Mouse (Mus musculus) heart, embryonic 10.5 days (tissue): ENCODE data around the gene Urah. TPM values are rescaled to one million over a fixed set of nuclear protein-coding genes. Genes with fewer than 3 reads are reported as not detected.
A peak's percentile ranks its signal among the peaks of the same experiment; 100 is the strongest.

ENCODE experiments used
- DNase-seq: peaks from one replicate; pipeline ENCODE4 v3.0.0-alpha.2; 2017; ENCODE audit warnings: low spot score
- H3K27ac ChIP-seq: fragments of 300-500 bp; sonication (generic); 2 replicates; pipeline ENCODE4 v1.5.1; 2016; ENCODE audit warnings: mild to moderate bottlenecking
- H3K27me3 ChIP-seq: fragments of 300-500 bp; sonication (generic); 2 replicates; pipeline ENCODE4 v1.6.1; 2016; ENCODE audit warnings: mild to moderate bottlenecking; ENCODE audit not compliant: poor library complexity, insufficient read depth, severe bottlenecking
- H3K36me3 ChIP-seq: fragments of 300-500 bp; sonication (generic); 2 replicates; pipeline ENCODE4 v1.6.1; 2016; ENCODE audit warnings: mild to moderate bottlenecking, moderate library complexity
- H3K4me1 ChIP-seq: fragments of 300-500 bp; sonication (generic); 2 replicates; pipeline ENCODE4 v1.6.1; 2016; ENCODE audit warnings: mild to moderate bottlenecking
- H3K4me3 ChIP-seq: fragments of 300-500 bp; sonication (generic); 2 replicates; pipeline ENCODE4 v1.5.1; 2016; ENCODE audit warnings: mild to moderate bottlenecking, moderate library complexity
- H3K9me3 ChIP-seq: fragments of 300-500 bp; sonication (generic); 2 replicates; pipeline ENCODE4 v1.6.1; 2016; ENCODE audit warnings: mild to moderate bottlenecking, moderate library complexity
- WGBS: fragments of 180-500 bp; shearing (Covaris S2); methylation state at CpG from one replicate; pipeline ENCODE4 v1.1.7; 2016; 5-methylcytosine and 5-hydroxymethylcytosine counted together
- polyA plus RNA-seq: library from polyadenylated mRNA; unstranded; fragments of >200 nt; fragmentation: Nextera tagmentation; extraction: Ambion mirVana; gene quantifications from 2 replicates; pipeline ENCODE4 v1.2.1, GENCODE M21; 2016

Urah gene
- 0.85 TPM in 1 of 2 replicates, not detected in the other for polyA plus RNA-seq

DNA sequence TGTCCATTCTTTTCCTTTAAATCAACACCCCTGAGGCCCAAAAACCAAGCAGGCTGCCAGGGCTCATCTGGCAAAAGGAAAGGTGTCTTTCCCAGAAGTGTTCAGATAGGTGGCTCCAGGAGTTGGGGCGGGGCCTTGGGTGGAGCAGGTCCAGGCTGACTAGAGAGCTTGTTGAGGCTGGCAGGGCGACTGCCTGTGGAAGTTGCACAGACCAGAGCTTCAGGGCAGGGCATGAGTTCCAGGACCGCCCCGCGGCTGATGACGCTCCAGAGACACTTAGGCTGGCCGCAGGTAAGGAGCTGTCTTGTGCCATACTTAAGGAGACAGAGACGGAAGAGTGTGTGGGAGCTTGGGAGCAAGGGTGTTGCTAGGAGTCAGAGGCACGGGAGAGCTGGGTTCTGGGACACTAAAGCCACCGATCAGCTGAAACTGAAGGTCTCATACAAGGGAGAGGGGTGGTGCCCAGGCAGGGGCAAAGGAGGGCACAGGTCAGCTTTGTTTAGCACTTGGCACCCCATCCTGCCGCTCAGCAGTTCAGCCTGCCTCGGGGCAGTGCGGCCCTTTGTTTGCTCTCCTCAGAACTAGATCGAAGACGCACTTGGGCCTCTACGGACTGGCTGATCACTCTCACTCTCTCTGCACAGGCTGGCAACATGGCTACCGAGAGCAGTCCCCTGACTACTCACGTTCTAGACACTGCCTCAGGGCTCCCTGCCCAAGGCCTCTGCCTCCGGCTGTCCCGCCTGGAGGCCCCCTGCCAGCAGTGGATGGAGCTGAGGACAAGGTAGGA, at the start of gene Urah:
Gene Urah, plus strand, starts transcription at position 51 of the 790 bp plus-strand sequence.
- Histone ChIP-seq H3K4me3 (no peak within 1 kb of the TSS), H3K27ac (no peak within 1 kb of the TSS), H3K9me3 (no peaks in the 10 kb centered on the region), H3K4me1 (peaks cover 8% of the 10 kb centered on the region), H3K36me3 (no peaks in the 10 kb centered on the region), H3K27me3 (peaks cover 55% of the 10 kb centered on the region)
- WGBS = 40% methylated on average over 20 of the region's 20 CpGs
- no peak for DNase-seq

DNA sequence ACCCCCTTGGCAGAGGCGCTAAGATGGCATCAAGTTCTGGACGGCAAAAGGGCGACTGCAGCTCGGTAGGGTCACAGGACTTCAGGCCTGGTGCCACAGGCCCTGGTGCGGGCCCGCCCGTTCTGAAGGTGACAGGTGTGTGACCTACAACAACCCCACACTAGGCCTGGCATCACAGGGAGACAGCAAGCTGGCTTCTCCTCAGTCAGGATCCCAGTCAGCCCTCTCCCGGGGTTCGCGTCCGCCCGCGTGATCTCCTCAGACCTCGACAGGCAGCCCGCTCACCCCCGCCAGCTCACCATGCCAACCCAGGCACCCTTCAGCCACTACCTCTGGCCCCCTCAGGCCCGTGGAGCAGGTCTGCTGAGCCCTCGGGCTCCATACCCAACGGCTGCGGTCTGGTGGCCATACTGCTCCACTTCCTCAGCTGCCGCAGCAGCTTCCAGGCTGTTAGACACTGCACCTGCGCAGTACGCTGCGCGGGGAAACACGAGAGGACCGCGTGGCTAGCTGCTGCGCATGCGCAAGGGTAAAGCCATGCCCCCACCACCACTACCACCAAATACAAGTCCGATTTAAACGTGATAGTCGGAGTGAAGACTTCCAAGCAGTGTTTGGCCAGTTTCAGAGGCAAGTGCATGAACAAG, 47.3 kb upstream of the Urah start, which contains the start of gene Syce1:
Gene Syce1, minus strand, starts transcription at position 447 of the 647 bp plus-strand sequence.
- 65% methylated on average over 33 of the region's 33 CpGs for WGBS
- H3K27me3 ChIP-seq = no peaks in the 10 kb centered on the region

DNA sequence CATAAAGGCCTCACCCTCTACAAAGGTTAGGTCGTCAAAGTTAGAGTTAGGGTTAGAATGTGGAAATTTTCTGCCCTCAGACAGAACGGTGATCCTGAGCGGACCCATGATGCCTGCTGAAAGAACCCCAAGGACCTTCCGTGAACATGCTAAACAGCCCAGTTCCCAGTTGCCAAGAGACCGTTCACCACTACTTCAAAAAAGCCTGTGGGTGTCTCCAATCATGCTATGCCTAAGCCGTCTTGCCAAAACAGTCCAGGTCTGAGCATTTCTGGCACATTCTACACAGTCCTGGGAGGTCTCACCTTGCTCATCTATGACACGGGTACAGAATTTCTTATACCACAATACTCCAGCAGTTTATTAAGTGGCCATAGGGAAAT, 46.8 kb upstream of the Urah start:
- no peaks in the 10 kb centered on the region for H3K36me3 ChIP-seq
- no peaks in the 10 kb centered on the region for H3K9me3 ChIP-seq
- H3K27me3 ChIP-seq = no peaks in the 10 kb centered on the region
- no peaks in the 10 kb centered on the region for H3K4me1 ChIP-seq
- WGBS = 84% methylated on average over 7 of the region's 7 CpGs
- no peak overlapping the region for H3K4me3 ChIP-seq
- H3K27ac ChIP-seq = no peak overlapping the region
- DNase-seq = peak; percentile 51

More for the DNA sequence above, 47.3 kb upstream of the Urah start, which contains the start of gene Syce1:
- Histone ChIP-seq H3K4me1 (no peaks in the 10 kb centered on the region), H3K9me3 (no peaks in the 10 kb centered on the region), H3K4me3 (no peak within 1 kb of the TSS), H3K36me3 (no peaks in the 10 kb centered on the region), H3K27ac (no peak within 1 kb of the TSS)
- peak; percentile 63 for DNase-seq

DNA sequence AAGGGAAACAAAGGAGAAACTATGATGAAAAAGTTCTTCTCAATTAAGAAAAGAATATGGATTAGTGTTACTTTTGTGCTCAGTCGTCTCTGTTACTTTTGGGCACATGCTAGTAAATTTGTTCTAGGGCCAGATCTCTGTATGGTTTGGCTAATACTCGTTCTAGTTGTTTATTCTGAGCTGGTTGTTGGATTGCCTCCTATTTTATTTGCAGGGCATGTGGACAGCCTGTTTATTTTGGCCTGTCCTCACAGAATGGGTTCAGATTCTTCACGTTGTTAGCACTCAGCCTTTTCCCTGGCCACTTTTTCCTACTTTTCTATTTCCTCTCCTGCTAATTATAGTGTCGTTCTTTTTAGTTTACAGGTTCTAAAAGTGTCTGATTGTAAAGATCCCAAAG, 41.3 kb upstream of the Urah start:
- no peaks in the 10 kb centered on the region for H3K27me3 ChIP-seq
- DNase-seq = no peak
- WGBS = 60% methylated on average over 4 of the region's 4 CpGs
- H3K4me3 ChIP-seq = no peak overlapping the region
- H3K9me3 ChIP-seq = no peaks in the 10 kb centered on the region
- H3K27ac ChIP-seq = no peak overlapping the region
- no peaks in the 10 kb centered on the region for H3K4me1 ChIP-seq
- no peaks in the 10 kb centered on the region for H3K36me3 ChIP-seq

DNA sequence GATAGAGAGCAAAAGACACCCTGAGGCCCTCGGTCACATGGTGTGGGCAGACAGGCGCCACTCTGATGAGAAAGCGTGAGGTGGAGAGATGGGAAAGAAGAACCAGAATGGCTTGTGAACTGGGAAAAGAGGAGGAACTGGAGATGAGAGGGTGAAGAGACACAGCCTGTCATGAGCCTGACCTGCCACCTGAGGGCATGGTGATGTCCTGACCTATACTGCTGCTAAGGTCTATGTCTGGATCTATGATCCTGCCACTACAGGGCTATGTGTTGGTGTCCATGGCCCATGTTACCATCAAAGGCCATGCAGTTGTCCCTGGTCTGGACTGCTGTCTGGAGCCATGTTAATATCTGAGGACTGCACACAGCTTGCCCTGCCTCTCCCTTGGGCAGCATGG, 37.2 kb upstream of the Urah start:
- Histone ChIP-seq H3K36me3 (no peaks in the 10 kb centered on the region), H3K27me3 (no peaks in the 10 kb centered on the region), H3K4me1 (no peaks in the 10 kb centered on the region), H3K4me3 (no peak overlapping the region), H3K27ac (no peak overlapping the region), H3K9me3 (no peaks in the 10 kb centered on the region)
- 76% methylated on average over 3 of the region's 3 CpGs for WGBS
- no peak for DNase-seq

DNA sequence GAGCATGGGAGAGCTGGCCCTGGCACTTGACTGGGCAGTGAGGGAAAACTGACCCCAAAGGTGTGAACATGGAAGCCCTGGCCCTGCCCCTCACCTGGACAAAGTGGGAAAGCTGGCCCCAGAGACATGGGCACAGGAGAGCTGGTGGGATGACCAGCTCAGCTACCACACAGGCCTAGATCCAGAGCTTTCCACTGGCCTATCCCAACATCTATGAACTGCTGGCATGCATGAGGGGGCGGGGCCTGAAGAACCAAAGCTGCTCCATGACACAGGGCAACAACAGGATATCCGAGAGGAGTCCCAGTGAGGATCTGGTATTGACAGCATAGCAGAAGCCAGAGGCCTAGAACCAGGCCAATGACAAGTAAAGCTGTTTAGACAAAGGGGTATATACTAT, 36.6 kb upstream of the Urah start:
- no peaks in the 10 kb centered on the region for H3K27me3 ChIP-seq
- no peak for DNase-seq
- H3K27ac ChIP-seq = no peak overlapping the region
- WGBS = 55% methylated on average over 2 of the region's 2 CpGs
- H3K9me3 ChIP-seq = no peaks in the 10 kb centered on the region
- H3K36me3 ChIP-seq = no peaks in the 10 kb centered on the region
- H3K4me1 ChIP-seq = no peaks in the 10 kb centered on the region
- H3K4me3 ChIP-seq = no peak overlapping the region

DNA sequence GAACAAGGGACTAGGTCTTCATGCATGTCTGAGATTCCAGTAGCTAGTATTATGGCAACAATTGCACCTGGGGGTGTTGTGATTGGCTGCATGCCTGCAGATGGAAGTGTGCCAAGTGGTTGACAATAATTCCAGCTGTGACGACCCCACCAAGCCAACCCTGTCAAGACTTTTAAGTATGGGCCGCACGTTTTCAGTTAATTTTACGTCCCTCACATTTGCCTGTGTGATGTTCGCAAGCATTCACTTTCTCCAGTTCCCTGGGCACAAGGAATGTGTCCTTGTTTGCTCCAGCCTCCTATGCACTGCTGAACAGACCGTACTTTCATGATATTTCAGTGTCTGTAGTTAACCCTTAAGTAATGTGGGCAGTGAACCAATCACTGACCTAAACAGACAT, 32.2 kb upstream of the Urah start:
- Histone ChIP-seq H3K27ac (no peak overlapping the region), H3K4me1 (no peaks in the 10 kb centered on the region), H3K27me3 (no peaks in the 10 kb centered on the region), H3K36me3 (no peaks in the 10 kb centered on the region), H3K9me3 (no peaks in the 10 kb centered on the region), H3K4me3 (no peak overlapping the region)
- 75% methylated on average over 6 of the region's 6 CpGs for WGBS
- DNase-seq = no peak

DNA sequence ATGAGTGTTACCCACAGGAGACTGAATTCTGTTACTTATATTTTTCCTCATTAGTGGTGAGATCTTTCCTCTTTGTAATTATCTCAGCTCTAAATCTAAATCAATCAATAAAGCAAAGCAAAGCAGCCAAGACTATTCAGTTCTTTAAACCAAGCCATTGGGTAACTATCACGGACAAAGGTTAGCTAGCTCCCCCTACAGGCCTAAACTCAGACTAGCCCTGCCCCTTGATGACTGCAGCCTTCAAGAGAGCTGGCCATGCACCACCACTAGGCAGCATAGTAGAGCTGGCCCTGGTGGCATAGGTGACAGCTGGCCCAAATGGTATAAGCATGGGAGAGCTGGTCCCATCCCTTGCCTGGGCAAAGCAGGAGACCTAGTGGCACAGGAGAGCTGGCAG, 29.1 kb upstream of the Urah start:
- Histone ChIP-seq H3K27me3 (no peaks in the 10 kb centered on the region), H3K4me3 (no peak overlapping the region), H3K9me3 (no peaks in the 10 kb centered on the region), H3K4me1 (no peaks in the 10 kb centered on the region), H3K27ac (no peak overlapping the region), H3K36me3 (no peaks in the 10 kb centered on the region)
- WGBS = 11% methylated on average over 1 of the region's 1 CpGs
- no peak for DNase-seq

DNA sequence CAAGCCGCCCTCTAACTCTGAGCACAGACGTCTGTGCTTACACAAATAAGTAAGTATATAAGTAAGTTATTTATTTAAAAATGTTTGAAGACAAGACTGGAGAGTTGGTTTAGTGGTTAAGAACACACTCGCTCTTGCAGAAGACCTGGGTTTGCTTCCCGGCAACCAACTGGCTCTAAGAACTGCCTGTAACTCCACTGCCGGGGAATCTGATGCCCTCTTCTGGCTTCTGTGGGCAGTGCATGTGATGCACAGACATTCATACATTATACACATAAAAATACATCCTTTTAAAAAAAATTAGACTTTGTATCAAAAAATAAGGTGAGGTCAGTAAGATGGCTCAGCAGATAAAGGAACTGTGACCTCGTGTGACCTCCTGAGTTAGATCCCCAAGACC, 24.3 kb upstream of the Urah start:
- no peak for DNase-seq
- WGBS = 88% methylated on average over 6 of the region's 6 CpGs
- Histone ChIP-seq H3K27me3 (no peaks in the 10 kb centered on the region), H3K9me3 (no peaks in the 10 kb centered on the region), H3K4me1 (no peaks in the 10 kb centered on the region), H3K36me3 (peaks cover 7% of the 10 kb centered on the region), H3K4me3 (no peak overlapping the region), H3K27ac (no peak overlapping the region)

DNA sequence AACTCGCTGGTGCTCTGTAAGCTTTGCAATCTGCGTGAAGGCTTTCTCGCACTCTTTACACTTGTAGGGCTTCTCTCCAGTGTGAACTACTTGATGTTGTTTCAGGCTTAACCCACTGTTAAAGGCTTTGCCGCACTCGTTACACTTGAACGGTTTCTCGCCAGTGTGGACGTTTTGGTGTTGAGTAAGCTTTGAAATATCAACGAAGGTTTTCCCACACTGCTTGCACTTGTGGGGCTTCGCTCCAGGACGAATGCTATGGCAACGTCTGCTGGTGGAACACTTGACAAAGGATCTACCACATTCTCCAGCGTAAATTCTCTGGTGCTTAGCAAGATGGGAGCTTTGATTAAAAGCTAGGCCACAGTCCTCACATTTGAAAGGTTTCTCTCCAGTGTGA, 23.1 kb upstream of the Urah start:
- no peak for DNase-seq
- peaks cover 7% of the 10 kb centered on the region for H3K36me3 ChIP-seq
- H3K27me3 ChIP-seq = no peaks in the 10 kb centered on the region
- H3K4me3 ChIP-seq = no peak overlapping the region
- no peaks in the 10 kb centered on the region for H3K4me1 ChIP-seq
- H3K9me3 ChIP-seq = no peaks in the 10 kb centered on the region
- 81% methylated on average over 13 of the region's 13 CpGs for WGBS
- H3K27ac ChIP-seq = no peak overlapping the region

DNA sequence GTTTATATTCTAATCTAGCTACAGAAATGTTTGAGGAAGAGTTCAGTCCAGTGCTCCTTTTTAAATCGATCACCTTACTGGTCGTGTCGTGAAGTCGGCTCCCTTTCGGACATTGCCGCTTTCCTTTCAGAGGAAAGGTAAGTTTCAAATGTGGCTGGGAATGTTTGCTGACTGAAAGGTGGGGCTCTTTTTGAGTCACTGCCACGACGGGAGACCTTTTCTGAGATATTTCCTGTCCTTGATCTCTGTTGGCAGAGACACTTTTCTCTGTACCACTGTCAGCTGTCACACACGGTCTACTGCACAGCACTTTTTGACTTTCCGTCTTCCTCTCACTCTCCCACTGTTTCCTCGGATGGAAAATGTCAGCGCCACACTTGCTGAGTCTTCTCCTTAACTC, 22.0 kb upstream of the Urah start:
- H3K27ac ChIP-seq = no peak overlapping the region
- H3K9me3 ChIP-seq = no peaks in the 10 kb centered on the region
- no peak for DNase-seq
- no peaks in the 10 kb centered on the region for H3K27me3 ChIP-seq
- peaks cover 7% of the 10 kb centered on the region for H3K36me3 ChIP-seq
- WGBS = 86% methylated on average over 12 of the region's 12 CpGs
- H3K4me3 ChIP-seq = no peak overlapping the region
- no peaks in the 10 kb centered on the region for H3K4me1 ChIP-seq

DNA sequence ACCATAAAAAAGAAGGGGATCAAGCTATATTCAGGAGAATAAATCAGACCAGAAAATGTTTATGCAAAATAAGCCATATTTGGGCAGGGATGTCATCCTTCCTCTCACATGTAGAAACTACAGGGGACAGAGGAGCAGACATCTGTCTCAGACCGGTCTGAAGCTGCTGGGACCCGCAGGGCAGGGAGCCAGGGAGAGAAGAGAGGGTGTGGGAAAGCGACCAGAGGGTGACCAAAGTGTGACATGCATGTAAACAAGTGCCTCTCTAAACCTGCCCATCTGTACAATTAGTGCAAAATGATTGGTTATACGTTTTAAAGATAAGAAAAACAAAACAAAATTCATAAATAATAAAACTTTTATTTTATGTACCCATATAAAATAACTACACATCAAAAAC, 14.6 kb upstream of the Urah start:
- Histone ChIP-seq H3K9me3 (no peaks in the 10 kb centered on the region), H3K4me1 (peaks cover 8% of the 10 kb centered on the region; the same call in 1 of the 2 replicates), H3K36me3 (no peaks in the 10 kb centered on the region), H3K27ac (no peak overlapping the region), H3K27me3 (peaks cover 3% of the 10 kb centered on the region; the same call in 1 of the 2 replicates), H3K4me3 (no peak overlapping the region)
- no peak for DNase-seq
- 74% methylated on average over 4 of the region's 4 CpGs for WGBS

DNA sequence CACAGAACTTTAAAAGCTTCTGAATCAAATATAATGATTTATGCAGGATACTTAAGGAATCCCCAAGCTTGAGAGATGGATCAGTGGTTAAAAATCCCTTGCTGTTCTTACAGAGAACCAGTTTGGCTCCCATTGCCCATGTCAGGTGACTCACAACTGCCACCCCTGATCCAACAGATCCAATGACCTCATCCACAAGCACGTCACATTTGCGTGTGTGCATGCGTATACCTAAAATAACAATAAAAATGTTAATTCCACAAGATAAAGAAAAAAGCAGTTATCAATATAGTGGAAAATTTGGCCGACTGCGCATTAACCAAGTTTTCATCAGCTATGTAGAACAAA, 13.5 kb upstream of the Urah start:
- peaks cover 8% of the 10 kb centered on the region; the same call in 1 of the 2 replicates for H3K4me1 ChIP-seq
- no peak overlapping the region for H3K27ac ChIP-seq
- no peaks in the 10 kb centered on the region for H3K9me3 ChIP-seq
- peaks cover 3% of the 10 kb centered on the region; the same call in 1 of the 2 replicates for H3K27me3 ChIP-seq
- no peaks in the 10 kb centered on the region for H3K36me3 ChIP-seq
- WGBS = 53% methylated on average over 5 of the region's 5 CpGs
- peak overlapping the region; percentile 62 for H3K4me3 ChIP-seq
- DNase-seq = no peak
